Mouse (Mus musculus): ENCODE data around the gene Psors1c2.

The Psors1c2 gene

GRCm38 (mm10) chr17:35567150-35567549, 34.1 kb downstream of the Psors1c2 start, which contains the start of gene 2300002M23Rik:
2300002M23Rik (plus strand) TSS chr17:35567450.
- DNase-seq: no peak

DNA sequence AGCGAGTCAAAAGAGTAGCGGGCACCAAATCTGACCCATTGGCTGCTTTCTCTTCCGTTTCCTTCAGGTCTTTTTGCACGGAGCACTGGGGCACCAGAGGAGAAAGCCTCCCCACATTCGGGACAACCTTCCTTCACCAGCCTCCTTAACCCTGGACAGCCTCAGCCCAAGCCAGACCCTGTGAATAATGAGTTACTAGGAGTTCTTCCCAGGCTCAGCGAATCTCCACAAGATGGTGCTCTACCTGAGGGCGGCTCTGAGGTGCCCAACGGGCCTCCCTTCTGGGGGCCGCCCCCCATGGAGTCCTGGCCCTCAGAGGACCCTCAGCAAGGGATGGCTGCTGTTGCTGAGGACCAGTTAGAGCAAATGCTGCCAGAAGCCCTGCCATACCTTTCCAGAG, 34.8 kb downstream of the Psors1c2 start:
- no peak for DNase-seq

DNA sequence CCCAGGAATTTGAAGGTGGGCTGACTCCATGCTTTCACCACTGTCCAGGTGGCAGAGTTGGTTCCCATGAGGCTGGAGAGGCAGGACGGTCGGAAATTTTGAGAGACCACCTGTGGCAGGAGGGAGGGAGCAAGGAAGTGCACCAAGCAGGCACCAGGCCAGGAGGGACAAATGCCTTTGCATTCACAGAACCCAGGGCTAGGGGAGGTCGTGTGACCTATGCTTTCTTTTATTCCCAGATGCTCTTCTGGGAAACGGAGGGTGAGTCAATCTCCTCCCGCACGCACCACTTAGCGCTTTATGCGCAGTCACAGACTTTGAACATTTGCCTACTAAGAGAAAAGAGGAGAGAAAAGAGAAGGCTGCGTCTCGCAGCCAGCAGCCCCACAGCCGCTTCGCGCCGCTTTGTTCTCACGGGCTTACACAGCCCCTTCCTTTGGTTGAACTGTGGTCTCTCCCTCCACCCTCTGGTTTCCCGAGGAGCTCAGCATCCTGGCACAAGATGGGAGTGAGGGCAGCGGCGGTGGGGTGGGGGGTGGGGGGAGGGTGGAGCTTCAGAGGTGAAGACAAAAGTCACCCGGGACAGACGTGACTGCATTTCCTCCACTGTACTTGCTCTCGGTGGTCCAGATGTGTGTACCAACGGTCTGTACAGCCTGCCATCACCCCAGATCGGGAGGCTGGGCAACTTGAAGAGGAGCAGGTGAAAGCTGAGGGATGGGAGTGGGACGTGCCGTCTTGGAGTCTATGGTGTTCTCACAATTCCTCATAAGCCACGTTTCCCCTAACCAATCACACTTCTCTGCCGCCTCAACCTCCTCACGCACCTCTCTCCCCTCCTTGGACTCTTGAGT, 36.3 kb downstream of the Psors1c2 start:
- DNase-seq: no peak

DNA sequence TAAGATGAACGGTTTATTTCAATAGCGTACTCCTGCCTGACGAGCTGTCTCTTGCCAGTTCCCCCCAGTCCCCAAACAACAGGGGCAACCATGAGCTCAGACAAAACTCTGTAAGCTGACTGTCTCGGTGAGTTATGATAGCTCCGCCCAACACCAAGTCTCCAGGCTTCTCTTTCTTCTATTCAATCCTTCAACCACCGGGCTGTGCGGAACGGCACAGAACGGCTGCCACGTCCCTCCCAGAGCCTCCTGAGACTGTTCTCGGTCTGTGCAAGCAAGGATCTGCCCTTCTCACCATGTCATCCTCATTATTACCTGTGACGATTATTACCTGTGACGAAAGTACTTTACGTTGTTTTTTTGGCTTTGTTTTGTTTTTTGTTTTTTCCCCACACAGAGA, 37.8 kb downstream of the Psors1c2 start:
- no peak for DNase-seq

- DNase-seq: no peak
Measured at GRCm38 (mm10) chr17:35571477-35571876, 38.5 kb downstream of the Psors1c2 start.

GRCm38 (mm10) chr17:35578211-35578610, 45.2 kb downstream of the Psors1c2 start:
- DNase-seq: peak; percentile 52

- no peak for DNase-seq
Measured at GRCm38 (mm10) chr17:35582900-35583299, 49.9 kb downstream of the Psors1c2 start.
